Mouse (Mus musculus) ES-CJ7 (cell line): ENCODE results near the gene Otud7a.

Source experiments
- DNase-seq: peaks from one replicate; pipeline ENCODE4 v3.0.0; 2011; ENCODE audit warnings: low read depth, low spot score

The Otud7a gene

DNA sequence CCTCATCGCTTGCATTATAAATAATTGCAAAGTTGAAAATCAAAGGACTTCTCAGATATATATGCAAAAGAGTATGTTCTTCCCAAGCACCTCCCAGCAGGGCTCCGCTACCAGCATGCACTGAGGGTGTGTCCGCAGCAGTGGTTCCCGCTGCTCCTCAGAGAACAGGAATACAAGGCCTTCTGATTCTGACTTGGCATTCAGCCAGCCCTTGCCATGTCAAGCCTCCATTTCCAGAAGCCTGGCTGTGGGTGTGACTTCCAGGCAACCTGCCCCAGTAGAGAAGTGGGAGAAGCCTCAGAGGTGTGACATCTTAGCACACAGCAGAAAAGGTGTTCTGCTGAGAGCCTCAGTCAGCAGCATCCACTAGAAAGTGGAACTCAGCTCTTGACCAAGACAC, 253.4 kb downstream of the Otud7a start:
- peak; percentile 27 for DNase-seq

DNA sequence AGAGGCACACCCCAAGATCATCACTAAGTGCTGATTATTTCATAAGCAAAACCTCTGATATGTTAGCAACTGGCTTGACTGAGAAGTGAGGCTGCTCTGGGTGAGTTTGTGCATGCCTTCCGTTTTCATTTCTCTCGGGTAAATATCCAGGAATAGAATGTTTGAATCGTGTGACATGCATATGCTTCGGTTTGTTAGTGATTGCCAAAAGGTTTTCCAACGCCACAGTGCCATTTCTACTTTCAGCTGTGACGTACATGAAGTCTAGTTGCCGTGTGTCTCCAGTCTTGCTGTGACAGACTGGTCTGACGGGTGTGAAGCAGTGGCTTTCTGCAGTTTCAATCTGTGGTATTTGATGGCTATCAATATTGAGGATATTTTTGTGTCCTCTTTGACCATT, 273.4 kb downstream of the Otud7a start:
- DNase-seq: no peak

DNA sequence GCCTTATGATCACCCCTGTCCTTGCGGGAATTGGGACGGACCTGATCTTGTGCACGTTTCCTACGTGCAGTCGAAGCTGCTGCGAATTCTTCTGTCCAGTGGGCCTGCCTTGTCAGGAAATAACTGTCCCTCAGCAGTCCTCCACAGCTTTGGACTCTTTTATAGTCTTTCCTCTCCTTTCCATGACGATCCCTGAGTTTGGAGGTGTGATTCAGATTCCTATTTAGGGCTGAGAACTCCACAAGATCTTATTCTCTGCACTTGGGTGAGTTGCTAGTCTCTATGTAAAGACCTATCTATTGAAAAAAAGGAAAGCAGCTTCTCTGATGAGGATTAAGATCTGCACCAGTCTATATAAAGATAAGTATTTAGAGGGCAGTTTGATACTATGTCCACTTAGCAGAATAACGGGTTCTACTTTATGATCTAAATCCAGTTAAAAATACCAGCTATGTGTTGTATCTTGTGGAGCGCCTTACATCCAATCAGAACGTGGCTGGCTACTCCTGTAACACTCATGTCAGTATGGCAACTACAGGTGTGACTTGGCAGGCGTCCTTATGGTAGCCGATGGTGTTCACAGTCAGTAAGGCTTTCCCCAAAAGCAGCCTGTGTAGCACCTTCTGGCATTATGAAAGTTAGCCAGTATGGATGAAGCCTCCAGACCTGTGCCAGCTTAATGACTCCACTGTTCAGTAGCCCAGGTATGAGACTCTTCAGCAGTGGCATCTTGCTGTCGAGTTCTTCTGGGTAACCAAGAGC, 274.8 kb downstream of the Otud7a start:
- no peak for DNase-seq

- DNase-seq: no peak
Observed at GRCm38 (mm10) chr7:63720682-63721081, 276.1 kb downstream of the Otud7a start.

DNA sequence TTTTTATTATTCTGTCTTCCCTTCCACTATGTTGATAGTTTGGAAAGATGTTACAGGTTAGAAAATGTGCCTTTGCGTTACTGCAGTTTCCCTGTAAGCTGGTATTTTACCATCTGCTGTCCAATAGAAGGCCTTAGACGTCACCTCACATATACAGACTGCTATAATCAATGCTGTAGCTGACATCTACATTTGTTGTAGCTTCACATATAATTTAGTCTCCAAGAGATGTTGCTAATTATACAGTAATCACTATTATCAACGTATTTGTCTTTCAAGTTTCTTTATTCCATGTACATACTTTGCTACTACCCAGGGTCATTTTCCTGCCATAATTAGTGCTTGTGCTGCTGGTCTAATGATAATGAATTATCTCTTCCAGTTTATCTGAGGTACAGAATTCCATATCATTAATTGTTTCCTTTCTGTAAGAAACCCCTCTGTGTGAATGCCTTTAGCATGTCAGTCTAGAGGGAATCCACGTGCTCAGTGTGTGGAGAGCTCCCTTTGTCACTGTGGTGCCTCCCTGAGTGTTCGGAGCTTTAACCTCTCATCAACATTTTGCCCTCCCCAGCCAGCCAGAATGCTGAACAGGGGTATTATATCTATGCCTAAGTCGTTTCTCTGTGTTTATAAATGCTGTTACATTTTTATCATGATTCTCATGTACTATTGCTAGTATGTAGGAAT, 280.6 kb downstream of the Otud7a start:
- no peak for DNase-seq

DNA sequence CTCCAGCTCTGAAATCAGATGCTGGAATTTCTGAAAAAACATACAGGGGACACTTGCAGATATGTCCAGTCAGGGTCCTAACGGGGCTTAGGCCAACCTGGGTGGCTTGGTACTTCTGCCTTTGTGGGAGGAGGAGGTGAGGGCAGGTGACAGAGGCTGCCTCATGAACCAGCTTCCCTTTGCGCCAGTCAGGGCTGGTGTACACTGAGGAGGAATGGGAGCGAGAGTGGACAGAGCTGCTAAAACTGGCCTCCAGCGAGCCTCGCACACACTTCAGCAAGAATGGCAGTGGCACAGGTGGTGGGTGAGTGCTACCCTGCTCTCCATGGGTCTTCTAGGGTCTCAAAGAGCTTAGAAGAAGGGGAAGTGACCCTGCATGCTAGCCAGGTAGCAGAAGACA, 285.1 kb downstream of the Otud7a start:
- no peak for DNase-seq

DNA sequence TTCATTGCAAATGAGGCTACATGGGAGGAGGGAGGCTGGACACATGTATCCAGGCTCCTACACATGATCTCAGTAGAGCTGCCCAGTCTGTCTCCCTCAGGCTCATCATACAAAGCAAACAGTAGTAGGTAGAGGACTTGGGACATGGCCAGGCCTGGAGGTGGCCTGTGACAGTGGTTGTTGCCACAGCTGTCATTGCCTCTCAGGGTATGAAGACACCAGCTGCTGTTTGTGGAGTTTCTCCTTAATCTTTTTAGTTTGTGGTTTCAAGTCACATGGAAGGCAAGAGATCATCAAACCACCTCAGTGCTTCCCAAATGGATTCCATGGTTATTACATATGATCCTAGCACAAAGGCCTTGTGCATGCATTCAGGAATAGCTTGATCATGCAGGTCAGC, 285.5 kb downstream of the Otud7a start:
- no peak for DNase-seq

- DNase-seq: no peak
Observed at GRCm38 (mm10) chr7:63737725-63738124, 293.2 kb downstream of the Otud7a start.

DNA sequence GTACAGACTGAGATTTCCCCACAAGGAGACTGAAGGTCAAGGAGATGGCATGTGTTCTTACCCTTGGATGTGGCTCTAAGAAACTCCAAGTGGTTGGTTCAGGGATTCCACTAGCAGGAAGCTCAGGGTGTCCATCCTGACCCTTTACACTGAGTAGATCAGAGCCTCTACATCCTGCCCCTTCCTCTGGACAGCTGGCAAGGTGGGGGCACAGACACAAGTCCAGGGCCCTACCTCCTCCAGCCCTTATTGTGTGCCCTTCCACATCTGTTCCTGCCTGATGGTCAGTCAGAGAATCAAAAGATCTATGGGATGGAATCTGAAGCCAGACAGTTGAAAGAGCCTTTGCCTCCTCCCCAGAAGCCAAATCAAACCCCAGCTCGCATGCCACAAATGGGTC, 293.6 kb downstream of the Otud7a start:
- DNase-seq: no peak

GRCm38 (mm10) chr7:63743116-63743515, 298.6 kb downstream of the Otud7a start:
- DNase-seq: no peak

GRCm38 (mm10) chr7:63752081-63752480, 307.5 kb downstream of the Otud7a start:
- DNase-seq: peak; percentile 63

DNA sequence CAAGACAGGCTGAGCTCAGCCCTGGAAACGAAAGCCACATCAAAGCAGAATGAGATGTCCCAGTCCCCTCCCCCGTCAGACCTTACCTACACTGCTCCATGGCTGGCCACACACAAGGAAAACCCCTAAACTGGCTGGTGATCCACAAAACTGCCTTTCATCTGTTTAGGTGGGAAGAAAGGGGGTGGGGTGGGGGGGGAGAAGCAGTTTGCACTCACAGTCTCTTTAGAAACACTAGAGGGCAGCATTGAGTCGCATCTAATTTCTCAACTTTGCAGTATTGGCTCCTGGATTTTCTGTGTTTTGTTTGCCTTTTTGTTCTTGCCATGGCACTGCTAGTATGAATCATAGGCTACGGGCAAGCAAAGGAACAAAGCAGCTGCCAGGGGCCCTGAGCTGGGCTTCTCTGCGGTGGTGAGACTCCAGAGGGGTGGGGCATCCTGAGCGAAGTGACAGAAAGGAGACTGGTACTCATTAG, 308.8 kb downstream of the Otud7a start:
- DNase-seq: peak; percentile 66

- peak; percentile 32 for DNase-seq
Observed at GRCm38 (mm10) chr7:63754573-63755475, 310.3 kb downstream of the Otud7a start.

GRCm38 (mm10) chr7:63755476-63755948, 311.0 kb downstream of the Otud7a start:
- peak; percentile 92 for DNase-seq

DNA sequence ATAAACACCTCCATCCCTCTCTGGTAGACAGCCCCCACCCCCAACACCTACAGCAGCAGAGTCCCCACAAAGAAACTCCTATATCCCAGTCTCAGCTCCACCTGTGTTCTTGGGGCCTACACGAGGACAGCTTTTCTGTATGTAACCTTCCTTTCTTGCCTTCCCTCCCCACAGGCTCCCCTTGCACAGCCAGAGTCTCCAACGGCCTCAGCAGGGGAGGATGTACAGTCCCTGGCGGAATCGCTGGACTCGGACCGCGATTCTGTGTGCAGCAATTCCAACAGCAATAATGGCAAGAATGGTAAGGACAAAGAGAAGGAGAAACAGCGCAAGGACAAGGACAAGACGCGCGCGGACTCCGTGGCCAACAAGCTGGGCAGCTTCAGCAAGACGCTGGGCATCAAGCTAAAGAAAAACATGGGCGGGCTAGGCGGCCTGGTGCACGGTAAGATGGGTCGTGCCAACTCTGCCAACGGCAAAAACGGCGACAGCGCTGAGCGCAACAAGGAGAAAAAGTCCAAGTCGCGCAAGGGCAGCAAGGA, 312.7 kb downstream of the Otud7a start:
- no peak for DNase-seq

- peak; percentile 38 for DNase-seq
Observed at GRCm38 (mm10) chr7:63757678-63758239, 313.2 kb downstream of the Otud7a start.

DNA sequence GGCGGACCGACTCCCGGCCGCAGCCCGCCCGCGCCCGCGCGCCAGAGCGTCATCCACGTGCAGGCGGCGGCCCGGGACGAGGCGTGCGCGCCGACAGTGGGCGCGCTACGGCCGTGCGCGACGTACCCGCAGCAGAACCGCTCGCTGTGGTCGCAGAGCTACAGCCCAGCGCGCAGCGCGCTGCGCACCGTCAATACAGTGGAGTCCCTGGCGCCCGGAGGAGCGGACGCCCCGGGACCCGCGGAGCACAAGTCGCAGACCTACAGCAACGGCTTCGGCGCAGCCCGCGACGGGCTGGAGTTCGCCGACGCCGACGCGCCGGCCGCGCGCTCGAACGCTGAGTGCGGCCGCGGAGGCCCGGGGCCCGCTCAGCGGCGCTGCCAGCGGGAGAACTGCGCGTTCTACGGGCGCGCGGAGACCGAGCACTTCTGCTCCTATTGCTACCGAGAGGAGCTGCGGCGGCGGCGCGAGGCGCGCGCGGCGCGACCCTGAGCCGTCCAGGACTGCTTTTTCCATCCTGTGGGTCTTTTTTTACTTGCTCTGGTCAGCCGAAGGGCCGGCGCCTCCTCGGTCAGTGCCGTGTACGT, 313.8 kb downstream of the Otud7a start:
- DNase-seq: peak; percentile 37

- no peak for DNase-seq
Observed at GRCm38 (mm10) chr7:63759606-63760005, 315.1 kb downstream of the Otud7a start.

GRCm38 (mm10) chr7:63762529-63762928, 318.0 kb downstream of the Otud7a start:
- no peak for DNase-seq

DNA sequence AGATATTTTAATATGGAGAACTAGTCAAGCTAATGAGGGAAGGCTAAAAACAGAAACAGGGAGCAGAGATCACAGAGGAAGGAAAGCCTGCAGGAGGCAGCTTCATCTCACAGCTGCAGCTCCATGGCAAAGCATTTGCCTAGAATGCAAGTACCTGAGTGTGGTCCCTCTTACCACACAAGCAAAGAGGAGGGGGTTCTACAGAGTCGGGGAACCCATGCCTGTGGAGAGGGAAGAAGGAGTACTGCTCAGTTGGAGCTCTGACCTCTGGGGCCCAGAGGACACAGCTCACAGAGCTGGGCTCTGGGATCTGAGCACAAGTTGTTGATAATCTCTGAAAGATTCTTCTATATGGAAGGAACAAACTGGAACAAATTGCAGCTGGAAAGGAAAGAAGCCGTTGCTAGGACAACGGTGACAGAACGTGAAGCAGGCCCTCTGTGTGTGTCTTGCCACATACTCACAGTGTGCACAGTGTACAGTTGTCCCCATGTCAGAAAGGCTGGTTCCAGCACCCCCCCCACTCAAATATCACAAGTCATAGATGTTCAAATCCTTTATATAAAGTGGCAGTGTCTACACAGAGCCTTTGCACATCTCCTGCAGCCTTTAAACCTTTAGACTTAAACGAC, 324.0 kb downstream of the Otud7a start:
- DNase-seq: no peak
